Mouse (Mus musculus): ENCODE measurements around the gene Dll4. TPM values are rescaled to one million over a fixed set of nuclear protein-coding genes. Genes with fewer than 3 reads are reported as not detected.

Gene Dll4
- total and polyA plus RNA-seq, 3 experiments = 0.12 to 0.13 TPM; not detected in 1

DNA sequence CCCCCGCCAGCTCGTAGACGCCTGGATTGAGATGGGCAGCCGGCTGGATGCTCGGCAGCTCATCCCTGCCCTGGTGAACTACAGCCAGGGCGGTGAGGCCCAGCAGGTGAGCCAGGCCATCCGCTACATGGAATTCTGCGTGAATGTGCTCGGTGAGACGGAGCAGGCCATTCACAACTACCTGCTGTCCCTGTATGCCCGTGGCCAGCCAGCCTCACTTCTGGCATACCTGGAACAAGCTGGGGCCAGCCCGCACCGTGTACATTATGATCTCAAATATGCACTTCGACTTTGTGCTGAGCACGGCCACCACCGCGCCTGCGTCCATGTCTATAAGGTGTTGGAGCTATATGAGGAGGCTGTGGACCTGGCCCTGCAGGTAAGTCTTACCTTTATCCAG, 31.2 kb upstream of the Dll4 start:
- dilution Hi-C loops (cut with MboI; ENCODE audit: extremely low pct_ligation_motif_present, extremely low pct_unique_long_range_greater_than_20kb, low sequenced_read_pairs) = no loop called here
- no peak for DNase-seq (ENCODE audit: extremely low read depth)
- Histone ChIP-seq H3K4me2 (ENCODE audit: insufficient read depth, low read depth, poor library complexity, severe bottlenecking) (no peak overlapping the region), H3K9ac (ENCODE audit: insufficient read depth, low read depth) (no peak overlapping the region), H3K4me1 (ENCODE audit: control insufficient read depth in 1 of 2, insufficient read depth in 2 of 2) (peaks cover 4 to 38% of the 10 kb centered on the region in 2 experiments; a peak in 3 of 4 replicates), H3K4me3 (replicated peaks in 1 of 3; ENCODE audit: low read depth in 2 of 3, low read length in 2 of 3, poor library complexity in 1 of 3) (no peak overlapping the region), H3K27me3 (replicated peaks) (no peaks in the 10 kb centered on the region), H3K79me2 (replicated peaks; ENCODE audit: control insufficient read depth, extremely low read depth, insufficient read depth, poor library complexity, severe bottlenecking) (peaks cover 11% of the 10 kb centered on the region), H3K36me3 (replicated peaks in 1 of 2; ENCODE audit: control insufficient read depth in 1 of 2, insufficient read depth in 1 of 2, low read length in 1 of 2) (peaks cover 71 to 92% of the 10 kb centered on the region in 2 experiments), H3K9me3 (replicated peaks; ENCODE audit: low read length) (no peaks in the 10 kb centered on the region), H3K27ac (ENCODE audit: insufficient read depth, low read depth) (no peak overlapping the region)
- TF ChIP-seq USF2 (conservative IDR thresholded peaks at IDR 0.05; ENCODE audit: low read depth, low read length) = no peak
- in situ Hi-C loops (cut with MboI; ENCODE audit: low pct_ligation_motif_present, low pct_unique_long_range_greater_than_20kb, low sequenced_read_pairs) = no loop called here

DNA sequence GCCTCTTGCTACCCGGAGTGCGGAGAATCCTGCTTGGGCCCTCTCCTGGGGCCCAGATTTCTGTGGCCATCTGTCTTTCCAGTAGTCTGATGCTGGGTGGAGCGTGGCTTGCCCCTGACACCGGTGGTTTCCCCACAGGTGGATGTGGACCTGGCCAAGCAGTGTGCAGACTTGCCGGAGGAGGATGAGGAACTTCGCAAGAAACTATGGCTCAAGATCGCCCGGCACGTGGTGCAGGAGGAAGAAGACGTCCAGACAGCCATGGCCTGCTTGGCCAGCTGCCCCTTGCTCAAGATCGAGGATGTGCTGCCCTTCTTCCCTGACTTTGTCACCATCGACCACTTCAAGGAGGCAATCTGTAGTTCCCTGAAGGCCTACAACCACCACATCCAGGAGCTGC, 28.8 kb upstream of the Dll4 start:
- H3K4me1 ChIP-seq (ENCODE audit: control insufficient read depth in 1 of 2, insufficient read depth in 2 of 2) = peaks cover 11 to 44% of the 10 kb centered on the region in 2 experiments
- H3K9ac ChIP-seq (ENCODE audit: insufficient read depth, low read depth) = no peak overlapping the region
- H3K4me2 ChIP-seq (ENCODE audit: insufficient read depth, low read depth, poor library complexity, severe bottlenecking) = no peak overlapping the region
- H3K27ac ChIP-seq (ENCODE audit: insufficient read depth, low read depth) = no peak overlapping the region
- no peak for DNase-seq (ENCODE audit: extremely low read depth)
- dilution Hi-C loops (cut with MboI; ENCODE audit: extremely low pct_ligation_motif_present, extremely low pct_unique_long_range_greater_than_20kb, low sequenced_read_pairs) (no loop called here), in situ Hi-C loops (cut with MboI; ENCODE audit: low pct_ligation_motif_present, low pct_unique_long_range_greater_than_20kb, low sequenced_read_pairs) (loop anchor here (5.0 kb wide), 1 partner anchor 121 kb away; no protein-coding TSS in a partner anchor)
- TF ChIP-seq NELFE (IDR thresholded peaks at IDR 0.05; ENCODE audit: low read depth, low read length) (no peak), MAZ (IDR thresholded peaks at IDR 0.05; ENCODE audit: low read depth, low read length) (no peak), MYC (IDR thresholded peaks at IDR 0.05; ENCODE audit: low read depth, low read length) (no peak), TCF12 (IDR thresholded peaks at IDR 0.05; ENCODE audit: low read depth, low read length) (no peak), GABPA (IDR thresholded peaks at IDR 0.05; ENCODE audit: insufficient replicate concordance, low read depth, low read length) (no peak), NRF1 (IDR thresholded peaks at IDR 0.05; ENCODE audit: low read depth, low read length) (no peak), SMC3 (IDR thresholded peaks at IDR 0.05; ENCODE audit: low read depth, low read length) (no peak), ZMIZ1 (IDR thresholded peaks at IDR 0.05; ENCODE audit: low read depth, low read length) (no peak), BHLHE40 (IDR thresholded peaks at IDR 0.05; ENCODE audit: low read depth, low read length) (no peak), RAD21 (IDR thresholded peaks at IDR 0.05; ENCODE audit: low read depth, low read length) (no peak), MAX (IDR thresholded peaks at IDR 0.05; ENCODE audit: low read length) (no peak), JUND (conservative IDR thresholded peaks at IDR 0.05; ENCODE audit: low read depth, low read length) (no peak)
- H3K9me3 ChIP-seq (replicated peaks; ENCODE audit: low read length) = no peaks in the 10 kb centered on the region
- H3K27me3 ChIP-seq (replicated peaks) = no peaks in the 10 kb centered on the region
- no peaks in the 10 kb centered on the region for H3K79me2 ChIP-seq (replicated peaks; ENCODE audit: control insufficient read depth, extremely low read depth, insufficient read depth, poor library complexity, severe bottlenecking)
- H3K36me3 ChIP-seq (replicated peaks in 1 of 2; ENCODE audit: control insufficient read depth in 1 of 2, insufficient read depth in 1 of 2, low read length in 1 of 2) = peaks cover 61 to 80% of the 10 kb centered on the region in 2 experiments
- H3K4me3 ChIP-seq (replicated peaks in 1 of 3; ENCODE audit: low read depth in 2 of 3, low read length in 2 of 3, poor library complexity in 1 of 3) = no peak overlapping the region

DNA sequence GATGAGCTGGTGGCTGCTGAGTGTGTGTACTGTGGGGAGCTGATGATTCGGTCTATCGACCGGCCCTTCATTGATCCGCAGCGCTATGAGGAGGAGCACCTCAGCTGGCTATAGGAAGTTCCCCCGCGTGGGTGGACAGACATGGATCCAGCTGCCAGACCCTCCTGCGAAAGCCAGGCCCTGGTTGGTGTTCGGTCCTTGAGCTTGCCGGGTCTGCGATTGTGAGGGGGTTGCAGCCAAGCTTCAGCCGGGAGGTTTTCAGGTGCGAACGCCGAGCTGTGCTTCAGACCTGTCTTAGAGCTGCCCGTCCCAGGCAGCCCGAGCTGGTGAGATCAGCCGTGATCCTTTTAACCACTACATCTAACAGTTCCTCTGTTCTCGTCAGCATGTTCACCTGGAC, 28.1 kb upstream of the Dll4 start:
- Histone ChIP-seq H3K4me3 (replicated peaks in 1 of 3; ENCODE audit: low read depth in 2 of 3, low read length in 2 of 3, poor library complexity in 1 of 3) (no peak overlapping the region), H3K27ac (ENCODE audit: insufficient read depth, low read depth) (no peak overlapping the region), H3K27me3 (replicated peaks) (no peaks in the 10 kb centered on the region), H3K4me2 (ENCODE audit: insufficient read depth, low read depth, poor library complexity, severe bottlenecking) (no peak overlapping the region), H3K9ac (ENCODE audit: insufficient read depth, low read depth) (no peak overlapping the region), H3K36me3 (replicated peaks in 1 of 2; ENCODE audit: control insufficient read depth in 1 of 2, insufficient read depth in 1 of 2, low read length in 1 of 2) (peaks cover 55 to 73% of the 10 kb centered on the region in 2 experiments), H3K9me3 (replicated peaks; ENCODE audit: low read length) (no peaks in the 10 kb centered on the region), H3K4me1 (ENCODE audit: control insufficient read depth in 1 of 2, insufficient read depth in 2 of 2) (peaks cover 11 to 44% of the 10 kb centered on the region in 2 experiments), H3K79me2 (replicated peaks; ENCODE audit: control insufficient read depth, extremely low read depth, insufficient read depth, poor library complexity, severe bottlenecking) (no peaks in the 10 kb centered on the region)
- in situ Hi-C loops (cut with MboI; ENCODE audit: low pct_ligation_motif_present, low pct_unique_long_range_greater_than_20kb, low sequenced_read_pairs) = loop anchor here (5.0 kb wide), 1 partner anchor 120 kb away; no protein-coding TSS in a partner anchor
- TF ChIP-seq CHD1 (IDR thresholded peaks at IDR 0.05; ENCODE audit: low read depth, low read length) = no peak
- TF ChIP-seq NELFE (IDR thresholded peaks at IDR 0.05; ENCODE audit: low read depth, low read length) = no peak
- TF ChIP-seq UBTF (IDR thresholded peaks at IDR 0.05; ENCODE audit: low read depth, low read length) = no peak
- TF ChIP-seq USF2 (conservative IDR thresholded peaks at IDR 0.05; ENCODE audit: low read depth, low read length) = no peak
- no peak for TF ChIP-seq HCFC1 (IDR thresholded peaks at IDR 0.05; ENCODE audit: low read depth, low read length)
- no peak for TF ChIP-seq E2F4 (IDR thresholded peaks at IDR 0.05; ENCODE audit: insufficient replicate concordance, low read depth, low read length)
- TF ChIP-seq RAD21 (IDR thresholded peaks at IDR 0.05; ENCODE audit: low read depth, low read length) = no peak
- no peak for TF ChIP-seq BHLHE40 (IDR thresholded peaks at IDR 0.05; ENCODE audit: low read depth, low read length)
- no peak for TF ChIP-seq MXI1 (IDR thresholded peaks at IDR 0.05; ENCODE audit: low read depth, low read length)
- TF ChIP-seq TCF12 (IDR thresholded peaks at IDR 0.05; ENCODE audit: low read depth, low read length) = no peak
- no peak for TF ChIP-seq MAZ (IDR thresholded peaks at IDR 0.05; ENCODE audit: low read depth, low read length)
- TF ChIP-seq POLR2A (IDR thresholded peaks at IDR 0.05; ENCODE audit: low read depth, low read length) = no peak
- no peak for TF ChIP-seq MAFK (IDR thresholded peaks at IDR 0.05; ENCODE audit: insufficient replicate concordance, low read length)
- no peak for TF ChIP-seq MEF2A (IDR thresholded peaks at IDR 0.05; ENCODE audit: borderline replicate concordance, low read depth, low read length)
- TF ChIP-seq SMC3 (IDR thresholded peaks at IDR 0.05; ENCODE audit: low read depth, low read length) = no peak
- DNase-seq (ENCODE audit: extremely low read depth) = no peak
- dilution Hi-C loops (cut with MboI; ENCODE audit: extremely low pct_ligation_motif_present, extremely low pct_unique_long_range_greater_than_20kb, low sequenced_read_pairs) = no loop called here
